ENCODE assay signal across 11 mouse cellular contexts in the genomic region with DNA sequence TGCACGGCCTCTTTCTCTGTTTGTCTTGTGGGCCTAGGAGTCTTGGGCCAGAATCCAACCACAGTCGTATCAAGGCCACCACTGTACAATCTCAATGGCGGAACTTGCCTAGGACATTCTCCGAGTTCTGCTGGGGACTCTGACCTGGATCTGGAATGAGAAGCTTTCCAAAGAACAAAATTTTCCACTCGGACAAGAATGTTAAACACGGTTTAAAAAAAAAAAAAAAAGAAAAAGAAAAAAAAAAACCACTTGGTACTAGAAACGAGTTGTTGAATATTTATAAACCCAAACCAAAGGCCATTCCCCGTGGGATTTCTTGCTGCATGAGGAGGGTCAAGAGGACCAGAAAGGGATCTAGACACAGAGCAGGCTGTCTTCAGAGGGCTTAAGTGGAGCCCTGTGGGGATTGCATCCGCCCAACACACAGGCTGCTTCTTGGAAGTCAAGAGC. TPM values are rescaled to one million over a fixed set of nuclear protein-coding genes. Genes with fewer than 3 reads are reported as not detected.
DNase-seq lines count a peak whose midpoint lies in the region; ATAC-seq and TF ChIP-seq lines count a peak whose summit lies in the region.
"Had no signal": no experiment of that assay in that cellular context is flagged by ENCODE, and none has a peak within 500 bp of the region (broad histone marks: within the 10 kb centered on the region; RNA-seq: fewer than 3 reads in every experiment).

No protein-coding gene starts in this region.

- peaks cover 5% of the 10 kb centered on the region; the same call in 1 of the 2 replicates for H3K9me3 ChIP-seq in lung, embryonic 16.5 days (ENCODE audit: control insufficient read depth, low read length)
- H3K9me3 ChIP-seq: embryonic facial prominence, embryonic 15.5 days; hindbrain, embryonic 15.5 days; limb, embryonic 12.5 days had no signal

- peak; percentile 16 for ATAC-seq in lung, embryonic 16.5 days (ENCODE audit: low read depth)

- no peaks in the 10 kb centered on the region for H3K27me3 ChIP-seq in lung, embryonic 16.5 days (ENCODE audit: control insufficient read depth, insufficient read depth, low read depth, low read length)
- H3K27me3 ChIP-seq: embryonic facial prominence, embryonic 15.5 days; hindbrain, embryonic 15.5 days; limb, embryonic 12.5 days had no signal

- DNase-seq in adrenal gland, adult 8-10 months: peak; percentile 58
- no peak for DNase-seq in adrenal gland, postnatal 4 days (ENCODE audit: low spot score in 2 of 2)
- peak in 1 of 2 experiments; percentile 37 for DNase-seq in layer of hippocampus, adult 2 months (ENCODE audit: low spot score in 2 of 2)
- DNase-seq in layer of hippocampus, postnatal 10 days (ENCODE audit: low spot score in 2 of 2): no peak
- DNase-seq in brain, adult 2 months (ENCODE audit: low read depth, low spot score): peak; percentile 33
- no peak for DNase-seq in thymus, postnatal 36 days
- DNase-seq in Muller cell, postnatal 12 days (ENCODE audit: inconsistent ontology term): no peak

- no peaks in the 10 kb centered on the region for H3K36me3 ChIP-seq in lung, embryonic 16.5 days (ENCODE audit: control insufficient read depth, insufficient read depth, low read length)
- H3K36me3 ChIP-seq: hindbrain, embryonic 15.5 days had no signal

- WGBS in lung, embryonic 16.5 days: 21% methylated on average over 9 of the region's 9 CpGs

- H3K4me3 ChIP-seq in layer of hippocampus, adult 2 months: no peak overlapping the region
- no peak overlapping the region for H3K4me3 ChIP-seq in lung, embryonic 16.5 days (ENCODE audit: low read length)
- H3K4me3 ChIP-seq: embryonic facial prominence, embryonic 15.5 days; hindbrain, embryonic 15.5 days; limb, embryonic 12.5 days had no signal

- no peak overlapping the region for H3K4me2 ChIP-seq in lung, embryonic 16.5 days (ENCODE audit: low read depth, low read length)
- H3K4me2 ChIP-seq: embryonic facial prominence, embryonic 15.5 days; hindbrain, embryonic 15.5 days; limb, embryonic 12.5 days had no signal

- peak overlapping the region; percentile 78 for H3K27ac ChIP-seq in layer of hippocampus, adult 2 months
- peak overlapping the region; percentile 79 for H3K27ac ChIP-seq in lung, embryonic 16.5 days (ENCODE audit: low read length)
- H3K27ac ChIP-seq: embryonic facial prominence, embryonic 15.5 days; hindbrain, embryonic 15.5 days; limb, embryonic 12.5 days had no signal

- TF ChIP-seq CTCF in layer of hippocampus, adult 2 months (conservative IDR thresholded peaks at IDR 0.05): no peak

- no peak overlapping the region for H3K9ac ChIP-seq in lung, embryonic 16.5 days (ENCODE audit: low read length)
- H3K9ac ChIP-seq: embryonic facial prominence, embryonic 15.5 days; hindbrain, embryonic 15.5 days; limb, embryonic 12.5 days had no signal

- peaks cover 41% of the 10 kb centered on the region for H3K4me1 ChIP-seq in lung, embryonic 16.5 days (replicated peaks; ENCODE audit: control insufficient read depth, insufficient read depth, low read length)

RNA-seq across cellular contexts. Expression of a gene that starts 29.9 kb away (rescaled TPM):
- total RNA-seq in adrenal gland, adult 8-10 months (2022): 10 to 100 TPM; 30.1 to 38.9 (median 36.7) TPM
- 10 to 100 TPM; 38.3 to 39.6 TPM for total RNA-seq in adrenal gland, postnatal 4 days (2021)
- total RNA-seq in layer of hippocampus, adult 2 months (2021): 10 to 100 TPM; 61.2 to 66.7 TPM
- total RNA-seq in layer of hippocampus, postnatal 10 days (2021): 10 to 100 TPM; 48.0 to 52.6 TPM
- 16.8 and 16.9 TPM in 2 replicates for polyA plus RNA-seq in lung, embryonic 16.5 days (2015; fragmentation: Nextera tagmentation; extraction: Ambion mirVana)

Comparison
In these comparisons a context has a peak if more than half of its experiments do, and no peak if none do; other contexts are left out.
1. DNase-seq: peak in adrenal gland, adult 8-10 months (single experiment) and brain, adult 2 months (single experiment); none in adrenal gland, postnatal 4 days (0 of 2), layer of hippocampus, postnatal 10 days (0 of 2), thymus, postnatal 36 days (0 of 2) and Muller cell, postnatal 12 days (single experiment).